Mouse (Mus musculus): ENCODE measurements around the gene Tap2. TPM values are rescaled to one million over a fixed set of nuclear protein-coding genes. Genes with fewer than 3 reads are reported as not detected.

Gene Tap2
- polyA plus RNA-seq (2015; fragmentation: Nextera tagmentation; extraction: Ambion mirVana) = 5.8 and 5.9 TPM in 2 replicates

DNA sequence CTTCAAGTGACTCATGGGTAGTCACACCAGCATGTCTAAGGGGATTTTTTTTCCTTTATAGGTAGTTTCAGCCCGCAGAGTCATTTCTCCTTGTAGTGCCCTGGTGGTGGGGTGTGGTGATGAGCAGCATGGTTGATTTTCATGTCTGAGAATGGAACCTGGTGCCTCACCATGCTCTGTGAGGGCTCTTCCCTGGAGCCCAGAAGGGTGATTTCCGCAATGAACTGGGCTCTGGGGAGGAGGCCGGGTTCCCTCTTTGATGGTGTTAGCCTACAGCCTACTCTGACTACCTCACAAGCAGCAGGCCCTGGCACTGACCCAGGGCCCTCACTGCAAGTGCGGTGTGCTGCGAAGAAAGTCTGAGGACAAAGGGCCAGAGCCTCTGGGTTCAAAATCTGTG lies at the start of gene Tap2:
Tap2 (plus strand) TSS at position 84 of the 400 bp plus-strand sequence.
- peak within 1 kb of the TSS; percentile 73 for H3K9ac ChIP-seq (ENCODE audit: low read length)
- DNase-seq (ENCODE audit: low spot score) (no peak), ATAC-seq (ENCODE audit: low FRiP score, low TSS enrichment) (no peak)
- H3K4me3 ChIP-seq (ENCODE audit: low read depth, low read length) = peak within 1 kb of the TSS; percentile 80
- H3K27me3 ChIP-seq (ENCODE audit: control insufficient read depth, insufficient read depth, low read length) = no peaks in the 10 kb centered on the region
- TF ChIP-seq CTCF (IDR thresholded peaks at IDR 0.05; ENCODE audit: low read depth) (no peak), EP300 (optimal IDR thresholded peaks at IDR 0.05) (no peak)
- no peaks in the 10 kb centered on the region for H3K36me3 ChIP-seq (ENCODE audit: control insufficient read depth, insufficient read depth, low read length)
- peak within 1 kb of the TSS; percentile 56; the same call in 1 of the 2 replicates for H3K27ac ChIP-seq (replicated peaks)
- no peaks in the 10 kb centered on the region for H3K9me3 ChIP-seq (ENCODE audit: control insufficient read depth, low read length)
- H3K4me1 ChIP-seq (replicated peaks; ENCODE audit: control insufficient read depth, insufficient read depth) = no peaks in the 10 kb centered on the region
- 78% methylated on average over 5 of the region's 5 CpGs for WGBS
- H3K4me2 ChIP-seq (replicated peaks; ENCODE audit: low read depth) = peak within 1 kb of the TSS; percentile 90

DNA sequence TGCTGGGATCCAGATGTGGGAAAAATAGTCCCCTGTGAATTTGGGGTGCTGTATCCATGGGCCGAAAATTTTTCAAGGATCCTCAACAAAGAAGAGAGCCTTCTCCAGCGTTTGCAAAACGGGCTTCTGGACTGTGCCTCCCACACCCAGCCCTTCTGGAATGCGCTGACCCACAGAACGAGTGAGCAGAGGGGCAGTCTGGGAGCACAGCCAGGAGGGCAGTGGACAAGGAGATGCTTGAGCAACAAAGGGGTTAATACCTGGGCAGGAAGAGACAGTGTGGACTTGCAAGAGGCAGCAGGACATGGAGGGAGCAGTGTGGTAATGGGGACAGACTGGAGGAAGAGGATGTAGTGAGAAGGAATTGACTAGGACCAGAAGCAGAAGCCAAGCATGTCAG lies 47.8 kb upstream of the Tap2 start:
- H3K9ac ChIP-seq (ENCODE audit: low read length) = no peak overlapping the region
- no peak overlapping the region for H3K4me2 ChIP-seq (replicated peaks; ENCODE audit: low read depth)
- no peaks in the 10 kb centered on the region for H3K36me3 ChIP-seq (ENCODE audit: control insufficient read depth, insufficient read depth, low read length)
- H3K4me1 ChIP-seq (replicated peaks; ENCODE audit: control insufficient read depth, insufficient read depth) = no peaks in the 10 kb centered on the region
- no peaks in the 10 kb centered on the region for H3K27me3 ChIP-seq (ENCODE audit: control insufficient read depth, insufficient read depth, low read length)
- H3K9me3 ChIP-seq (ENCODE audit: control insufficient read depth, low read length) = no peaks in the 10 kb centered on the region
- TF ChIP-seq CTCF (IDR thresholded peaks at IDR 0.05; ENCODE audit: low read depth) (no peak), EP300 (optimal IDR thresholded peaks at IDR 0.05) (no peak)
- no peak overlapping the region for H3K4me3 ChIP-seq (ENCODE audit: low read depth, low read length)
- DNase-seq (ENCODE audit: low spot score) (no peak), ATAC-seq (ENCODE audit: low FRiP score, low TSS enrichment) (no peak)
- no peak overlapping the region for H3K27ac ChIP-seq (replicated peaks)
- 47% methylated on average over 5 of the region's 5 CpGs for WGBS

DNA sequence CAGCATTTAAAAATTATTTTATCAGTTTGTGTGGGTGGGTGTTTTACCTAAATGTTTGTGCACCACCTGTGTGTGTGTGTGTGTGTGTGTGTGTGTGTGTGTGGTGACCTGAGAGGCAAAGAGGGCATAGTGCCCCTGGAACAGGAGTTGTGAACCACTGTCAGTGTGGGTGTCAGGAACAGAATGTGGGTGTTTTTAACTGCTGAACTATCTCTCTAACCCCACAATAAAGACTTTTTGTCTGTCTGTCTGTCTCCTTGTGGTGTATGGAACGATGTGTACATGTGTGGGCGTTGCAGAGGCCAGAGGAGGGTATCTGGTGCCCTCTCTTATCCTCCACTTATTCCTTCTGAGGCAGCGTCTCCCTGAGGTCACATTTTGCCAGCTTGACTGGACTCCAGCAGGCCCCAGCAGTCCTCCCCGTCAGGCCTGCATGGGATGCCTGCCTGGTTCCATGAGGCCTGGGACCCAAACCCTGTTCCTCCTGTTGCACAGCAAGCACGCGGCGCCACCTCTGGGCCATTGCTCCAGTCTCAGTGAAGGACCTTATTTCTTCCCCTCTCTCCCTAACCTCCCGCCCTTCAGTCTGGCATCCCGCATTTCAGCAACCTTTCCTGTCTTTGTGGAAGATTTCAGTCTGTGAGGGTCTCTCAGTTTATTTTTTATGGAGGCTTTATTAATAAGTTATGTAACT lies 39.0 kb upstream of the Tap2 start:
- ATAC-seq (ENCODE audit: low FRiP score, low TSS enrichment) (no peak), DNase-seq (ENCODE audit: low spot score) (no peak)
- Histone ChIP-seq H3K9ac (ENCODE audit: low read length) (no peak overlapping the region), H3K4me1 (replicated peaks; ENCODE audit: control insufficient read depth, insufficient read depth) (no peaks in the 10 kb centered on the region), H3K36me3 (ENCODE audit: control insufficient read depth, insufficient read depth, low read length) (no peaks in the 10 kb centered on the region), H3K9me3 (ENCODE audit: control insufficient read depth, low read length) (no peaks in the 10 kb centered on the region), H3K4me3 (ENCODE audit: low read depth, low read length) (no peak overlapping the region), H3K4me2 (replicated peaks; ENCODE audit: low read depth) (no peak overlapping the region), H3K27ac (replicated peaks) (no peak overlapping the region), H3K27me3 (ENCODE audit: control insufficient read depth, insufficient read depth, low read length) (no peaks in the 10 kb centered on the region)
- TF ChIP-seq CTCF (IDR thresholded peaks at IDR 0.05; ENCODE audit: low read depth) = peak; percentile 59
- no peak for TF ChIP-seq EP300 (optimal IDR thresholded peaks at IDR 0.05)
- 41% methylated on average over 9 of the region's 9 CpGs for WGBS

DNA sequence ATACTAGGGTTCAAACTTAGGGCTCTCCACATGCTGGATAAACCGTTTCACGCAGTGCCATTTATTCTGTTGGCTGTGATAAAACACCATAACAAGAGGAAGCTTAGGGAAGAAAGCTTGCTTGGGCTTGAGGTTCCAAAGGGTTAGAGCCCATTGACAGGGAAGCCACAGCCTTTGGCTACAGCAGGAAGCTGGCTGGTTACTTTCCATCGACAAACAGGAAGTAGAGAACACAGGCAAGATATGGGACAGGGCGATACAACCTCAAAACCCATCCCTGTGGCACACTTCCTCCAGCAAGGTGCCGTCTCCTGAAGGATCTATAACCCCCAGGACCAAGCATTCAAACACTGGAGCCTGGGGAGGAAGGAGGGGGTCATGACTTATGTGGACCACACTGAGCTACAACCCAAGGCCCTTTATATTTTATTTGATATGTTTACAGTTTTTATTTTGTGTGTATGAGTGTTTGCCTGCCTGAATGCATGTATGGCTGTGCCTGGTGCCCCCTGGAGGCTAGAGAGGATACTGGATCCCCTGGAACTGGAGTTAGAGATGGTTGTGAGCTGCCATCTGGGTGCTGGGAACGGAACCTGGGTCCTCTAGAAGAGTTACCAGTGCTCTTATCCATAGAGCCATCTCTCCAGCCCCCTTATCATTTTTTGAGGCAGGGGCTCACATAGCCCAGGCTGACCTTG lies 38.1 kb upstream of the Tap2 start:
- WGBS = 76% methylated on average over 6 of the region's 6 CpGs
- TF ChIP-seq CTCF (IDR thresholded peaks at IDR 0.05; ENCODE audit: low read depth) (peak; percentile 55), EP300 (optimal IDR thresholded peaks at IDR 0.05) (no peak)

DNA sequence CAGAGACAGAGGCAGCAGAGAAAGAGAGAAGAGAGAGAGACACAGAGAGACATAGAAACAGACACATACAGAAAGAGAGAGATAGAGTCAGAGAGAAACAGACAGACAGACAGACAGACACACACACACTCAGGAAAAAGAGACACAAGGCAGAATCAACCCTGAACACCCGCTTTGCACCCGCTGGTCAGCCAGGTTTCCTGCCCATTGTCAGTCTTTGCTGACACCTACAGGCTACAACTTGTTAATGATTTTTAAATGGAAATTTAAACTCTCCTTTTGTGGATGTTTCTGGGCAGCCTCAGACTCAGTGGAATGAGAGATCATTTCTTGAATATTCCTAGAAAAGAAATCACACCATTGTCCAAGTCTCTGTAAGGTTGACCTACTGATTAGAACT lies 34.0 kb upstream of the Tap2 start:
- H3K4me3 ChIP-seq (ENCODE audit: low read depth, low read length) = no peak overlapping the region
- H3K4me1 ChIP-seq (replicated peaks; ENCODE audit: control insufficient read depth, insufficient read depth) = no peaks in the 10 kb centered on the region
- H3K27ac ChIP-seq (replicated peaks) = no peak overlapping the region
- TF ChIP-seq EP300 (optimal IDR thresholded peaks at IDR 0.05) (no peak), CTCF (IDR thresholded peaks at IDR 0.05; ENCODE audit: low read depth) (peak; percentile 85)
- DNase-seq (ENCODE audit: low spot score) = peak; percentile 49
- no peak overlapping the region for H3K4me2 ChIP-seq (replicated peaks; ENCODE audit: low read depth)
- H3K27me3 ChIP-seq (ENCODE audit: control insufficient read depth, insufficient read depth, low read length) = no peaks in the 10 kb centered on the region
- ATAC-seq (ENCODE audit: low FRiP score, low TSS enrichment) = peak; percentile 53; the same call in 1 of the 2 replicates
- no peaks in the 10 kb centered on the region for H3K36me3 ChIP-seq (ENCODE audit: control insufficient read depth, insufficient read depth, low read length)
- H3K9ac ChIP-seq (ENCODE audit: low read length) = no peak overlapping the region
- H3K9me3 ChIP-seq (ENCODE audit: control insufficient read depth, low read length) = 0 out of 2 replicates have a peak, but pooled peaks cover 4% of the 10 kb centered on the region
- 0% methylated on average over 2 of the region's 2 CpGs for WGBS

More for the DNA sequence above, 38.1 kb upstream of the Tap2 start:
- no peak for ATAC-seq (ENCODE audit: low FRiP score, low TSS enrichment)
- DNase-seq (ENCODE audit: low spot score) = no peak
- H3K27ac ChIP-seq (replicated peaks) = no peak overlapping the region
- H3K4me2 ChIP-seq (replicated peaks; ENCODE audit: low read depth) = no peak overlapping the region
- H3K36me3 ChIP-seq (ENCODE audit: control insufficient read depth, insufficient read depth, low read length) = no peaks in the 10 kb centered on the region
- H3K9me3 ChIP-seq (ENCODE audit: control insufficient read depth, low read length) = no peaks in the 10 kb centered on the region
- no peaks in the 10 kb centered on the region for H3K4me1 ChIP-seq (replicated peaks; ENCODE audit: control insufficient read depth, insufficient read depth)
- H3K27me3 ChIP-seq (ENCODE audit: control insufficient read depth, insufficient read depth, low read length) = no peaks in the 10 kb centered on the region
- no peak overlapping the region for H3K4me3 ChIP-seq (ENCODE audit: low read depth, low read length)
- no peak overlapping the region for H3K9ac ChIP-seq (ENCODE audit: low read length)

DNA sequence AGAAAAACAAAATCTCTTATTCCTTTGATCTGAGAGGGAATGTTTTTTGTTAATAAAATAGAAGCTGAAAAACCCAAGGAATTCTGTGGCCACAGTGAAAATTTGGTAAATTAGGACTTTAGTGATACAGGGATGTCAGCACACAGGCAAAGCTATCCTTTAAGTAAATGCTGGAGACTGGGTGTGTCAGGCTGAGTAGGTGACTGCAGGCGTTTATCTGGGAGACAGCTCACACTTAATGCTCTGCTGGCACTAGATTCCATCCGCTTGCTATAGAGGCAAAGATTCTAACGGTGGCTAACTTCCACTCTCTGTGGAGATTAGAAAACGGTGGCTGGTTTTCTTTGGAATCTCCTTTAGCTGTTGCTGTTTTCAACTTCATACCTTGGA lies 32.8 kb upstream of the Tap2 start:
- 0 out of 2 replicates have a peak, but pooled peaks cover 4% of the 10 kb centered on the region for H3K9me3 ChIP-seq (ENCODE audit: control insufficient read depth, low read length)
- no peak overlapping the region for H3K4me2 ChIP-seq (replicated peaks; ENCODE audit: low read depth)
- no peak for TF ChIP-seq CTCF (IDR thresholded peaks at IDR 0.05; ENCODE audit: low read depth)
- no peak for TF ChIP-seq EP300 (optimal IDR thresholded peaks at IDR 0.05)
- H3K27me3 ChIP-seq (ENCODE audit: control insufficient read depth, insufficient read depth, low read length) = no peaks in the 10 kb centered on the region
- ATAC-seq (ENCODE audit: low FRiP score, low TSS enrichment) (no peak), DNase-seq (ENCODE audit: low spot score) (no peak)
- H3K36me3 ChIP-seq (ENCODE audit: control insufficient read depth, insufficient read depth, low read length) = no peaks in the 10 kb centered on the region
- no peak overlapping the region for H3K4me3 ChIP-seq (ENCODE audit: low read depth, low read length)
- 18% methylated on average over 4 of the region's 4 CpGs for WGBS
- no peaks in the 10 kb centered on the region for H3K4me1 ChIP-seq (replicated peaks; ENCODE audit: control insufficient read depth, insufficient read depth)
- H3K27ac ChIP-seq (replicated peaks) = no peak overlapping the region
- H3K9ac ChIP-seq (ENCODE audit: low read length) = no peak overlapping the region

All from stomach, postnatal 0 days (tissue).